Mouse (Mus musculus): ENCODE data around the gene Ppil6.

- TF ChIP-seq CTCF (IDR thresholded peaks at IDR 0.05; ENCODE audit: insufficient read depth, low read depth, low read length), result no peak
- TF ChIP-seq POLR2A (IDR thresholded peaks at IDR 0.05; ENCODE audit: insufficient read depth, low read depth, low read length), result no peak
Measured at GRCm38 (mm10) chr10:41480938-41481880, 9.0 kb upstream of the Ppil6 start.

Measured in olfactory bulb, adult 2 months (tissue).